Mouse (Mus musculus) Patski (cell line): ENCODE measurements at regions not wholly inside any gene's neighbourhood (a gene's known extent, or its start where the extent isn't known, plus 50 kb on each side); places are given as distances from the start of the nearest gene placed in this dataset.

Source experiments
- ATAC-seq: fragments of 100-300 bp; one replicate; pipeline ENCODE4 v1.8.0; 2021
- CTCF ChIA-PET: fragments of 350-600 bp; sonication (Branson Sonifier 250); formaldehyde crosslinking; loops from one replicate; lab custom pipeline; 2022; ENCODE audit warnings: inconsistent platforms; lab: Charles Lee
- POLR2A ChIA-PET: fragments of 350-600 bp; sonication (Branson Sonifier 250); formaldehyde crosslinking; loops from one replicate; lab custom pipeline; 2022; ENCODE audit warnings: antibody characterized with exemption, inconsistent platforms; lab: Charles Lee
- DNase-seq: peaks from one replicate; pipeline ENCODE4 v3.0.0-alpha.2; 2011; ENCODE audit warnings: low read depth, low spot score
- H3K27me3 ChIP-seq: fragments of 371-371 bp; one replicate; pipeline ENCODE4 v1.5.1; 2021
- CTCF ChIP-seq: fragments of 100-300 bp; IDR thresholded peaks from one replicate; pipeline ENCODE4 v1.5.1; 2021
- in situ Hi-C: fragments of 300-500 bp; cut with MboI; formaldehyde crosslinking; loops from 3 replicates; pipeline ENCODE4 v1.11.1; 2018; ENCODE audit warnings: low pct_unique_long_range_greater_than_20kb, mixed read lengths

- TF ChIP-seq CTCF: no peak
- no peak for ATAC-seq
- no peak for DNase-seq
- POLR2A ChIA-PET: no interaction called here
- CTCF ChIA-PET: no interaction called here
- in situ Hi-C loops: no loop called here
- no peaks in the 10 kb centered on the region for H3K27me3 ChIP-seq
These were observed 268.3 kb upstream of the Sema3a start for GRCm38 (mm10) chr5:12856869-12857268.

- in situ Hi-C loops: no loop called here
- ATAC-seq (no peak), DNase-seq (no peak)
- no peak for TF ChIP-seq CTCF
- no peaks in the 10 kb centered on the region for H3K27me3 ChIP-seq
- ChIA-PET CTCF (interaction anchor here (1.4 kb wide), 1 partner anchor 10 kb away, joined by 4 read pairs; no protein-coding TSS in a partner anchor), POLR2A (no interaction called here)
These were observed 256.6 kb upstream of the Sema3a start for GRCm38 (mm10) chr5:12868355-12869217.

- in situ Hi-C loops: no loop called here
- no peak for TF ChIP-seq CTCF
- POLR2A ChIA-PET: interaction anchor here (1.2 kb wide), 1 partner anchor 8 kb away, joined by 3 read pairs; no protein-coding TSS in a partner anchor
- DNase-seq (no peak), ATAC-seq (no peak)
- no peaks in the 10 kb centered on the region for H3K27me3 ChIP-seq
- CTCF ChIA-PET: no interaction called here
These were observed 252.3 kb upstream of the Sema3a start for GRCm38 (mm10) chr5:12872888-12873287.

- CTCF ChIA-PET: no interaction called here
These were observed 247.5 kb upstream of the Sema3a start for GRCm38 (mm10) chr5:12877595-12878296.

GRCm38 (mm10) chr5:12892333-12892732 is 232.9 kb upstream of the Sema3a start:
- H3K27me3 ChIP-seq: no peaks in the 10 kb centered on the region
- CTCF ChIA-PET: no interaction called here
- ATAC-seq (peak; percentile 57), DNase-seq (peak; percentile 19)
- in situ Hi-C loops: no loop called here
- POLR2A ChIA-PET: no interaction called here
- no peak for TF ChIP-seq CTCF

More at GRCm38 (mm10) chr5:12877595-12878296, 247.5 kb upstream of the Sema3a start:
- DNase-seq (no peak), ATAC-seq (no peak)
- no peaks in the 10 kb centered on the region for H3K27me3 ChIP-seq
- POLR2A ChIA-PET: no interaction called here
- no peak for TF ChIP-seq CTCF
- in situ Hi-C loops: no loop called here

GRCm38 (mm10) chr5:12894638-12895037 is 230.6 kb upstream of the Sema3a start:
- ATAC-seq (no peak), DNase-seq (no peak)
- in situ Hi-C loops: no loop called here
- POLR2A ChIA-PET: no interaction called here
- H3K27me3 ChIP-seq: no peaks in the 10 kb centered on the region
- CTCF ChIA-PET: no interaction called here
- TF ChIP-seq CTCF: no peak

GRCm38 (mm10) chr5:12910741-12911140 is 214.5 kb upstream of the Sema3a start:
- ChIA-PET CTCF (no interaction called here), POLR2A (no interaction called here)
- no peaks in the 10 kb centered on the region for H3K27me3 ChIP-seq
- DNase-seq: no peak
- in situ Hi-C loops: no loop called here
- ATAC-seq: no peak
- no peak for TF ChIP-seq CTCF

- ATAC-seq (no peak), DNase-seq (no peak)
- ChIA-PET CTCF (no interaction called here), POLR2A (no interaction called here)
- TF ChIP-seq CTCF: no peak
- in situ Hi-C loops: no loop called here
- H3K27me3 ChIP-seq: no peaks in the 10 kb centered on the region
These were observed 210.8 kb upstream of the Sema3a start for GRCm38 (mm10) chr5:12914395-12914794.

GRCm38 (mm10) chr5:12919335-12919734 is 205.9 kb upstream of the Sema3a start:
- in situ Hi-C loops: no loop called here
- ChIA-PET CTCF (interaction anchor here (1.3 kb wide), 1 partner anchor 11 kb away, joined by 3 read pairs; no protein-coding TSS in a partner anchor), POLR2A (no interaction called here)
- no peak for ATAC-seq
- no peak for DNase-seq
- no peak for TF ChIP-seq CTCF
- H3K27me3 ChIP-seq: no peaks in the 10 kb centered on the region

- H3K27me3 ChIP-seq: no peaks in the 10 kb centered on the region
- POLR2A ChIA-PET: interaction anchor here (0.5 kb wide), 1 partner anchor 53 kb away, joined by 5 read pairs; no protein-coding TSS in a partner anchor
- no peak for ATAC-seq
- no peak for DNase-seq
- CTCF ChIA-PET: interaction anchor here (1.4 kb wide), 1 partner anchor 10 kb away, joined by 4 read pairs; no protein-coding TSS in a partner anchor
- in situ Hi-C loops: no loop called here
- no peak for TF ChIP-seq CTCF
These were observed 202.3 kb upstream of the Sema3a start for GRCm38 (mm10) chr5:12922889-12923288.

GRCm38 (mm10) chr5:12925466-12925865 is 199.7 kb upstream of the Sema3a start:
- in situ Hi-C loops: no loop called here
- no peaks in the 10 kb centered on the region for H3K27me3 ChIP-seq
- no peak for DNase-seq
- TF ChIP-seq CTCF: no peak
- ATAC-seq: no peak
- POLR2A ChIA-PET: no interaction called here
- CTCF ChIA-PET: interaction anchor here (1.3 kb wide), 1 partner anchor 14 kb away, joined by 3 read pairs; no protein-coding TSS in a partner anchor
